Mouse (Mus musculus) Muller cell, postnatal 12 days (primary cell): Measurements from ENCODE around the gene Tanc2.

Experiments used
- DNase-seq: peaks from one replicate; pipeline ENCODE4 v3.0.0-alpha.2; 2015; ENCODE audit errors: inconsistent ontology term

Gene Tanc2

GRCm38 (mm10) chr11:105648026-105648425 is 58.2 kb downstream of the Tanc2 start:
- no peak for DNase-seq

- DNase-seq = no peak
These were observed 64.8 kb downstream of the Tanc2 start for GRCm38 (mm10) chr11:105654616-105655015.

- DNase-seq = no peak
These were observed 65.5 kb downstream of the Tanc2 start for GRCm38 (mm10) chr11:105655335-105655734.

- DNase-seq = no peak
These were observed 78.1 kb downstream of the Tanc2 start for GRCm38 (mm10) chr11:105667879-105668278.

GRCm38 (mm10) chr11:105678996-105679395 is 89.2 kb downstream of the Tanc2 start:
- no peak for DNase-seq

GRCm38 (mm10) chr11:105684747-105685146 is 95.0 kb downstream of the Tanc2 start:
- DNase-seq = peak; percentile 26

GRCm38 (mm10) chr11:105700528-105700927 is 110.7 kb downstream of the Tanc2 start:
- DNase-seq = no peak

GRCm38 (mm10) chr11:105719660-105720059 is 129.9 kb downstream of the Tanc2 start:
- no peak for DNase-seq

- no peak for DNase-seq
These were observed 141.8 kb downstream of the Tanc2 start for GRCm38 (mm10) chr11:105731541-105731940.

GRCm38 (mm10) chr11:105731989-105732531 is 142.3 kb downstream of the Tanc2 start:
- no peak for DNase-seq

- peak; percentile 40 for DNase-seq
These were observed 153.4 kb downstream of the Tanc2 start for GRCm38 (mm10) chr11:105743171-105743570.

- DNase-seq = peak; percentile 94
These were observed 159.7 kb downstream of the Tanc2 start for GRCm38 (mm10) chr11:105749297-105750071.

GRCm38 (mm10) chr11:105758561-105759203 is 168.9 kb downstream of the Tanc2 start:
- peak; percentile 29 for DNase-seq

- DNase-seq = peak; percentile 17
These were observed 169.6 kb downstream of the Tanc2 start for GRCm38 (mm10) chr11:105759413-105759812.

- peak; percentile 85 for DNase-seq
These were observed 170.6 kb downstream of the Tanc2 start for GRCm38 (mm10) chr11:105760346-105760745.

- no peak for DNase-seq
These were observed 188.0 kb downstream of the Tanc2 start for GRCm38 (mm10) chr11:105777802-105778201.

- peak; percentile 92 for DNase-seq
These were observed 202.7 kb downstream of the Tanc2 start for GRCm38 (mm10) chr11:105792501-105792900.

- no peak for DNase-seq
These were observed 213.9 kb downstream of the Tanc2 start for GRCm38 (mm10) chr11:105803686-105804085.

- no peak for DNase-seq
These were observed 215.0 kb downstream of the Tanc2 start for GRCm38 (mm10) chr11:105804776-105805175.

GRCm38 (mm10) chr11:105807103-105807502 is 217.3 kb downstream of the Tanc2 start:
- no peak for DNase-seq

- DNase-seq = peak; percentile 86
These were observed 233.5 kb downstream of the Tanc2 start for GRCm38 (mm10) chr11:105823246-105823645.

- no peak for DNase-seq
These were observed 234.0 kb downstream of the Tanc2 start for GRCm38 (mm10) chr11:105823759-105824158.

- no peak for DNase-seq
These were observed 238.4 kb downstream of the Tanc2 start for GRCm38 (mm10) chr11:105828175-105828574.
